Mouse (Mus musculus): ENCODE measurements around the gene Iba57.

Gene Iba57

GRCm38 (mm10) chr11:59131348-59131919, 32.1 kb downstream of the Iba57 start:
- no peak for DNase-seq

DNA sequence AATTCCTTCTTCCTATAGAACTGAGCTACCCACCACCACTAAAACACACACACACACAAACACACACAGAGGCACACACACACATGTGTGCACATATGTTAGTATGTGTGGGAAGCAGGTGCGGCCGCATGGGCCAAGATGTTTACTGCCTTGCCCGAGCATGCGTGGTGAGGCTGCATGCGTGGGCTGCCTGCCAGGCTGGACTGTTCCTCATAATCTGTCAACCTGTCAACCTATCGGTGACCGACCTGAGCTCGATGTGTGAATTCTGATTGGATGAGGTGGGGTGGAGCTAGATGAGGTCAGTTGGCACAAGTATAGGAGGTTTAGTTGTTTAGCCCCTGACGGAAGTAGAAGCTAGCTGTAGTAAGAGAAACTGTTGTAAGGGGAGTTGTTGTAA, 32.8 kb downstream of the Iba57 start:
- DNase-seq, result no peak

- no peak for DNase-seq
Measured at GRCm38 (mm10) chr11:59105945-59106344, 57.6 kb downstream of the Iba57 start.
